Mouse (Mus musculus) heart, adult 2 months (tissue): Measurements from ENCODE around the gene Gabrb1. TPM values are rescaled to one million over a fixed set of nuclear protein-coding genes. Genes with fewer than 3 reads are reported as not detected.
"Not testable (repeated sequence)": the region's sequence is repeated elsewhere in the genome, so short reads cannot be mapped to it uniquely, and the experiment has no call there.

Experiments used
- DNase-seq, 2 experiments: peaks; one replicate each; pipeline ENCODE4 v3.0.0; 2021
- H3K27ac ChIP-seq: fragments of 200-600 bp; 2 replicates; pipeline ENCODE4 v1.8.1; 2022
- H3K27me3 ChIP-seq: fragments of 200-500 bp; 2 replicates; pipeline ENCODE4 v1.6.1; 2012; ENCODE audit warnings: mild to moderate bottlenecking, low read length, inconsistent platforms, mixed read lengths; ENCODE audit not compliant: control insufficient read depth, insufficient read depth
- H3K36me3 ChIP-seq: fragments of 200-500 bp; 2 replicates; pipeline ENCODE4 v1.6.1; 2012; ENCODE audit warnings: low read length, inconsistent platforms; ENCODE audit not compliant: control insufficient read depth, insufficient read depth
- H3K4me1 ChIP-seq: fragments of 200-500 bp; 2 replicates; pipeline ENCODE4 v1.6.1; 2011; ENCODE audit warnings: low read length; ENCODE audit not compliant: control insufficient read depth, insufficient read depth
- H3K4me3 ChIP-seq: fragments of 200-600 bp; 2 replicates; pipeline ENCODE4 v1.8.1; 2022
- H3K79me2 ChIP-seq: fragments of 200-500 bp; replicated peaks from 2 replicates; pipeline ENCODE4 v1.6.1; 2012; ENCODE audit warnings: mild to moderate bottlenecking, inconsistent platforms, low read length, moderate library complexity, mixed read lengths; ENCODE audit not compliant: control insufficient read depth, insufficient read depth
- H3K9ac ChIP-seq: fragments of 200-500 bp; 2 replicates; pipeline ENCODE4 v1.6.1; 2012; ENCODE audit warnings: low read depth, mild to moderate bottlenecking, control low read depth, inconsistent platforms, low read length, mixed read lengths
- CTCF ChIP-seq: fragments of 200-600 bp; IDR thresholded peaks from 2 replicates; pipeline ENCODE4 v1.8.1; 2022; ENCODE audit warnings: antibody characterized with exemption, mild to moderate bottlenecking, moderate library complexity
- EP300 ChIP-seq: fragments of 200-500 bp; IDR thresholded peaks from 2 replicates; pipeline ENCODE4 v1.6.1; 2011; ENCODE audit warnings: low read depth, low read length, control low read depth; ENCODE audit not compliant: insufficient read depth
- POLR2A ChIP-seq: fragments of 200-500 bp; IDR thresholded peaks from 2 replicates; pipeline ENCODE4 v1.6.1; 2011; ENCODE audit warnings: mild to moderate bottlenecking, low read depth, low read length, control low read depth; ENCODE audit not compliant: insufficient read depth
- WGBS: fragments of 180-500 bp; shearing (Covaris S2); methylation state at CpG from one replicate; pipeline ENCODE4 v1.1.7; 2018; 5-methylcytosine and 5-hydroxymethylcytosine counted together
- intact Hi-C: fragments of 180-260 bp; cut with DNase I; formaldehyde crosslinking; loops from one replicate; pipeline ENCODE4 v1.15.1; 2025
- polyA plus RNA-seq: library from polyadenylated mRNA; depleted of rRNA; stranded (reverse); fragments of >200 nt; gene quantifications from 2 replicates; pipeline ENCODE4 v1.2.3, GENCODE M21; 2012
- total RNA-seq, 2 experiments: library from RNA; stranded (reverse); gene quantifications; 2 replicates each; pipeline ENCODE4 v1.2.3; 2021

The Gabrb1 gene
- total and polyA plus RNA-seq, 3 experiments = not detected

DNA sequence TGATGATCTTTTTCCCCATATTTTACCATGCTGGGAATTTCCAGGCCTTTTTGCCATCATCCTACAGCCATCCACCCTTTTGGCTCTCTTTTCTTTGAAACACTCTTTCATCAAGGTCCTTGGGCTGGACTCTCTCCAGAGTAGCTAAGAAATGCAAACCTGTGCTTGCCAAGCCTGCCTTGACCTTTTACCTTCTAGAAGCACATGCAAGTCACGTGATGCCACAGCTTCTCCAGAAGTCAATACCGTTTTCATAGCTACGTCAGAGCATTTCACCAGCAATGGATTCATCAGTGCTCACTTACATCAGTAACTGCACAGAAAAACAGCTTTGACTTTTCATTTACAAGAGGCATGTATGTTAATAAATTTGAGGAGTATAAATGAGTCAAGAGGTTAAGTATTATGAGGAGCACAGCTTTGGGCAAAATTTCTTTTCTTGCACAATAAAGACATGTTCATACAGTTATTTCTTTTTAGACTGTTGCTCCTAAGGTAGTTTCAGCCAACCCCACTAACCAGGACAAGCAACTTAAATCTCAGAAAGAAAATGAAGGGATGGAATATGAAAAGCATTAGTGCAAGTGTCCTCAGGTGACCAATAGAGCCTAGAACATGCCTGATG is 346.0 kb downstream of the Gabrb1 start:
- Histone ChIP-seq H3K4me3 (no peak overlapping the region), H3K27me3 (no peaks in the 10 kb centered on the region), H3K9ac (no peak overlapping the region), H3K4me1 (no peaks in the 10 kb centered on the region), H3K36me3 (no peaks in the 10 kb centered on the region), H3K27ac (no peak overlapping the region), H3K79me2 (no peaks in the 10 kb centered on the region)
- no peak for DNase-seq
- intact Hi-C loops = no loop called here
- WGBS = 62% methylated on average over 3 of the region's 3 CpGs
- TF ChIP-seq POLR2A = no peak
- no peak for TF ChIP-seq EP300
- TF ChIP-seq CTCF = no peak

DNA sequence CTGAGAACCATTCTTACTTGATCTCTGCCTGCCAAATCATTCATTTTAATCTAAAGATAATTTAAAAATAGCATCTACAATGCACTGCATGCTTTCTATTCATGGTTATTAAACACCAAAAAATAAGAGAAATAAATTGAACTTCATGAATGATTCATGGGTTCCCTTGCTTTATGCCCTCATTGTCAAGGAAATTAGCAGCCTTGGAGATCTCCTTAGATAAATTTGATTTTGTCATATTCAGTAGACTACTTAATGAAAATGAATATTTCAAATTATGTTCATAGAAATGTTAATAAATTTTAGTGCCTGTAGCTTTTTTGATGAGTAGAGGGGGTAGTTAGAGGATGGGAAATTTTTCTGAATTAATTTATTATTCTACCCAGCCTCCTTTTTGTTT is 379.0 kb downstream of the Gabrb1 start:
- no peak for DNase-seq
- Histone ChIP-seq H3K4me3 (no peak overlapping the region), H3K36me3 (no peaks in the 10 kb centered on the region), H3K27ac (no peak overlapping the region), H3K79me2 (no peaks in the 10 kb centered on the region), H3K9ac (no peak overlapping the region), H3K4me1 (no peaks in the 10 kb centered on the region), H3K27me3 (no peaks in the 10 kb centered on the region)
- intact Hi-C loops = no loop called here
- TF ChIP-seq EP300 (no peak), CTCF (no peak), POLR2A (no peak)

DNA sequence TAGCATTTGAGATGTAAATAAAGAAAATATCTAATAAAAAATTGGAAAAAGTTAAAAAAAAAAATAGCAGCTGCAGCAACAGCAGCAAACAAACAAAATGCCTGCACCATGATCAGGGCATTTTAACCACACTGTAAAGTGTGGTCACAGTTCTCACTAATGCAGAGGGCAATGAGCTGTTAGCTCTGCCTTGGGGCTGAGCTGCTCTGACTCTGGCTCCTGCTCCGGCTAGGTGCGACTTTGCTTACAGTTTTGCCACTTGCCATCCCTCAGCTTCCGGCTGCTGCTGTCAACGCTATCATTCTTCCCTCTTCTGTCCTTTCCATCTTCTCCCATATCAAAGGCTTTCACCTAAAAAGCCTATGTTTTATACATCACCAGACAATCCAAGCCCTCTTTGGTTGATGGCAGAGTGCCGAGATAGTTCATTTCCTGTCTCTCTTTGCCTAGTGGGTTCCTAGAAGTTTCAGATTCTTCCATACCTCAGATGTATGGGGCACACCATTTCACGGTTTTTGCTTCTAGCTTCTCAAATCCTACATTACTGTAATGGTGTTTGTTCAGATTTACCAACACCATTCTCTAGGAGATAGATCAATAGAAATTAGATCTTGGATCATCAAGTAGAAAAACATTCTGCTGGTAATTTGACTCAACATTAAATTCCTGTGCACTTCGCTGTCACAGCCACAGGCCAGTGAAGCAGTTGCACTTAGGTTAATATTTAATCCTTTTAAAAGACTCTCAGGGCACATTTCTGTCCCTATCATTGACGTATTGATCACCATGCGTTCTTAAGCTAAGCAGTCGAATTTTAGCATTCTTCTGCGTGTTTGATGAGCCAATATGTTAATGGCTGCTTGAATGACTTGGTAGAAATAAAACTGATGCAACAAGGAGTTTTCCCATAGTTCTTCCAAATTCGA is 385.6 kb downstream of the Gabrb1 start:
- no peak overlapping the region for H3K4me3 ChIP-seq
- WGBS = 67% methylated on average over 12 of the region's 12 CpGs
- no peaks in the 10 kb centered on the region for H3K27me3 ChIP-seq
- no peak overlapping the region for H3K27ac ChIP-seq
- DNase-seq = no peak
- H3K36me3 ChIP-seq = no peaks in the 10 kb centered on the region
- no peaks in the 10 kb centered on the region for H3K4me1 ChIP-seq
- TF ChIP-seq EP300 (no peak), CTCF (no peak), POLR2A (no peak)
- no peak overlapping the region for H3K9ac ChIP-seq
- intact Hi-C loops = no loop called here
- H3K79me2 ChIP-seq = no peaks in the 10 kb centered on the region

DNA sequence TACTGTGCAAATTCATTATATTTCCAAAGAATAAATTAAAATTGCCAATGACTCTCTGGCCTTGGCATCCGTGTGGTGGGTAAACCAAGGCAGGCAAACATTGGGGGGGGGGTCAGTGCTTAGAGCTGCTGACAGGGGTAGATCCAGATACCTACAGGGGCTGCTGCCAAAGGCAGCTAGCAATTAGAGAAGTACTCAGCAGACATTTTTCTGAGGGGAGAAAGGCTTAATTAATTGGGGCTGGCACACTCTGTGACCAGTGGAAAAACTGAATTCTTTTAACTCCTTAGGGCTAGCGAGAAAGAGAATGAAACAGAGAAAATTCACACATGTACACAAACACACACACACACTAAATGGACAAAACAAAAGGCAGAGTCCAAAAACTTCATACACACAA is 388.3 kb downstream of the Gabrb1 start:
- H3K27me3 ChIP-seq = no peaks in the 10 kb centered on the region
- DNase-seq = no peak
- no peaks in the 10 kb centered on the region for H3K4me1 ChIP-seq
- TF ChIP-seq EP300 = no peak
- TF ChIP-seq CTCF = no peak
- no peak for TF ChIP-seq POLR2A
- H3K4me3 ChIP-seq = no peak overlapping the region
- intact Hi-C loops = no loop called here
- no peak overlapping the region for H3K9ac ChIP-seq
- H3K27ac ChIP-seq = no peak overlapping the region
- H3K79me2 ChIP-seq = no peaks in the 10 kb centered on the region
- 64% methylated on average over 2 of the region's 2 CpGs for WGBS
- H3K36me3 ChIP-seq = no peaks in the 10 kb centered on the region

DNA sequence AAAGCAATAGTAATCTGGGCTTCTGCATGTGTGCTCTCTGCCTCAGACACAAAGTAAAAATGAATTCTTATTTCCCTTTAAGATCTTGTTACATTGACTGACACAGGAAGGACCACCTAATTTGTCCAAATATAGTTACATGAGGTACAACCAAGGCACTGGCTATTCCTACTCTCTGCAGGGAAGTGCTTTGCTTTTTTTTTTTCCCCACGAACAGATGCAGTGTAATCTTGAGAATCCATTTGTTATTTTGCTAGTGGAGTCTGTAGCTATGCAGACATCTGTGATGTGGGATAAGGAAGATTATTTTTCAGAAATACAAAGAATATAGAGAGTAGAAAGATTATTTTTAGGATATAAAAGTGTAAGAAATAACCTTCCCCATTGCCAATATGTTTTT is 406.2 kb downstream of the Gabrb1 start:
- 28% methylated on average over 1 of the region's 1 CpGs for WGBS

DNA sequence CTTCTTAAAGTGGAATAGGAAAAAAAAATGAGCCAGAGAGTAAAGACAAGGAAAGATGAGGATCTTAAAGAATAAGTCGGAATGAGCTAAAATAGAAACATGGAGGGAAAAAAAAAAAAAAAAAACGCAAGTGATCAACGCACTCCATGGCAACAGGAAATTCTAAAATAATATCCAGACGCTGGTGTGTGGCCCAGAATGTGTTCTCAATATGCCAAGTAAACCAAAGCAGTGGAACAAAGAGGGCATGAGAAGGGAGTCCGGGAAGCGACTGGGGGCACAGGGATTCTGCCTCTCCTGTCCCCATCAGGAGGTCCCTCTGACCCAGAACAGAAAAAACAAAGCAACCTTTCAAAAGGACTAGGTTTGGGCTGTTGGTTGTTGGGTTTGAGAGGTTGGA is 410.9 kb downstream of the Gabrb1 start:
- WGBS = 44% methylated on average over 6 of the region's 6 CpGs
- Histone ChIP-seq H3K9ac (no peak overlapping the region), H3K4me1 (no peaks in the 10 kb centered on the region), H3K4me3 (no peak overlapping the region), H3K27me3 (no peaks in the 10 kb centered on the region), H3K79me2 (no peaks in the 10 kb centered on the region), H3K36me3 (no peaks in the 10 kb centered on the region), H3K27ac (no peak overlapping the region)
- no peak for TF ChIP-seq POLR2A
- no peak for TF ChIP-seq EP300
- no peak for TF ChIP-seq CTCF
- DNase-seq = no peak
- intact Hi-C loops = no loop called here

More for the DNA sequence above, 406.2 kb downstream of the Gabrb1 start:
- H3K27me3 ChIP-seq = no peaks in the 10 kb centered on the region
- intact Hi-C loops = no loop called here
- H3K27ac ChIP-seq = no peak overlapping the region
- no peak for DNase-seq
- no peak overlapping the region for H3K4me3 ChIP-seq
- no peaks in the 10 kb centered on the region for H3K4me1 ChIP-seq
- no peak for TF ChIP-seq CTCF
- TF ChIP-seq EP300 = no peak
- no peak for TF ChIP-seq POLR2A
- H3K9ac ChIP-seq = no peak overlapping the region
- no peaks in the 10 kb centered on the region for H3K36me3 ChIP-seq
- H3K79me2 ChIP-seq = no peaks in the 10 kb centered on the region

DNA sequence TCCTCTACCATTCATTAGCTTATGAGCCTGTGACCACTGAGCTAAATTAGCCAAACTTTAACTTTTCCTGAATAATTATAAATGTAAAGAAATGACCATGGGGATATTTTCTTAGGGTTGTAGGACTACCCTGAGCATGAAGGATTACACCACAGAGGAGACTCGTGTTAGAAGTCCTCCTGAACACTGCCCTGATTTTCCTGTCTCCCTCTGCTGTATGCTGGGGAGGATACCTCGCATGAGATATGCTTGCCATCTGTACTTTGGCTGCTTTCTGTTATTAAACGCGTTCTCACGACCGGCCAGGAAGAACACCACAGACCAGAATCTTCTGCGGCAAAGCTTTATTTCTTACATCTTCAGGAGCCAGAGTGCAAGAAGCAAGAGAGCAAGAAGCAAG is 411.5 kb downstream of the Gabrb1 start:
- intact Hi-C loops, DNase-seq: not testable (repeated sequence)
- WGBS = 82% methylated on average over 7 of the region's 7 CpGs

More for the DNA sequence above, 411.5 kb downstream of the Gabrb1 start:
- H3K27me3 ChIP-seq, H3K27ac ChIP-seq, H3K36me3 ChIP-seq, H3K4me1 ChIP-seq, H3K79me2 ChIP-seq, H3K4me3 ChIP-seq, H3K9ac ChIP-seq: not testable (repeated sequence)
